Mouse (Mus musculus) erythroblast, embryonic 14.5 days (primary cell): ENCODE data around the gene Cep68.

Experiments used
- GATA1 ChIP-seq: IDR thresholded peaks from 2 replicates; pipeline ENCODE4 v1.6.1; 2012; ENCODE audit warnings: low read length, inconsistent platforms, mixed read lengths
- TAL1 ChIP-seq: IDR thresholded peaks from 3 replicates; pipeline ENCODE4 v1.6.1; 2012; ENCODE audit warnings: low read length, inconsistent platforms, mixed read lengths

DNA sequence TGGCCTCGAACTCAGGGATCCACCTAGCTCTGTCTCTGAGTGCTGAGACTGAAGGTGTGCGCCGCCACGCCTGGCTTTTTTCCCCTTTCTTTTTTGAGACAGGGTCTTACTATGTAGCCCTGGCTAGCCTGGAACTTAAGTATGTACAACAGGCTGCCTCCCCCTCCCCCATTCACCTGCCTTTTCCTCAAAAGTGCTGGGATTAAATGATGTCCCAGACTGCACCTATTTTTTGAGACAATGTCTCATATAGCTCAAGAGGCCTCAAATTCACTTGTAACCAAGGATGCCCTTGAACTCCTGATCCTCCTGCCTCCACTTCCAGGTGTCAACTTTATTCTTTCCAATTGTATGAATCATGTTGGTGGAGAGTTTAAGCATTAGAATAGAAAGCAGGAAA lies 23.3 kb downstream of the Cep68 start:
- TF ChIP-seq GATA1: no peak
- TF ChIP-seq TAL1: no peak
